Mouse (Mus musculus) liver, adult 2 months (tissue): Measurements from ENCODE around the gene Dnaaf5. TPM values are rescaled to one million over a fixed set of nuclear protein-coding genes. Genes with fewer than 3 reads are reported as not detected.

Source experiments
- DNase-seq: peaks from one replicate; pipeline ENCODE4 v3.0.0-alpha.2; 2011; ENCODE audit warnings: low read depth, low spot score; ENCODE audit errors: extremely low read depth
- H3K27ac ChIP-seq: fragments of 200-500 bp; replicated peaks from 2 replicates; pipeline ENCODE4 v1.5.1; 2012; ENCODE audit warnings: low read depth, mild to moderate bottlenecking, control low read depth, inconsistent platforms, low read length; ENCODE audit not compliant: insufficient read depth
- H3K27me3 ChIP-seq: fragments of 200-500 bp; 2 replicates; pipeline ENCODE4 v1.6.1; 2012; ENCODE audit warnings: mild to moderate bottlenecking, moderate library complexity, low read length, inconsistent platforms; ENCODE audit not compliant: control insufficient read depth, insufficient read depth
- H3K36me3 ChIP-seq: fragments of 200-500 bp; 2 replicates; pipeline ENCODE4 v1.6.1; 2012; ENCODE audit warnings: low read length, inconsistent platforms; ENCODE audit not compliant: control insufficient read depth, insufficient read depth
- H3K4me1 ChIP-seq: fragments of 200-500 bp; 2 replicates; pipeline ENCODE4 v1.6.1; 2011; ENCODE audit warnings: low read length; ENCODE audit not compliant: control insufficient read depth, insufficient read depth
- H3K4me3 ChIP-seq: fragments of 200-500 bp; 2 replicates; pipeline ENCODE4 v1.5.1; 2011; ENCODE audit warnings: low read depth, mild to moderate bottlenecking, control low read depth, low read length, moderate library complexity; ENCODE audit not compliant: insufficient read depth
- H3K79me2 ChIP-seq: fragments of 200-500 bp; 2 replicates; pipeline ENCODE4 v1.6.1; 2012; ENCODE audit warnings: inconsistent platforms, mild to moderate bottlenecking, low read length, moderate library complexity; ENCODE audit not compliant: control insufficient read depth, insufficient read depth
- H3K9ac ChIP-seq: fragments of 200-500 bp; 2 replicates; pipeline ENCODE4 v1.6.1; 2012; ENCODE audit warnings: low read depth, mild to moderate bottlenecking, control low read depth, inconsistent platforms, low read length
- CTCF ChIP-seq: fragments of 200-500 bp; IDR thresholded peaks from 2 replicates; pipeline ENCODE4 v1.5.1; 2011; ENCODE audit warnings: low read depth, low read length, control low read depth
- POLR2A ChIP-seq: fragments of 200-500 bp; IDR thresholded peaks from 2 replicates; pipeline ENCODE4 v1.6.1; 2011; ENCODE audit warnings: low read length, control low read depth; ENCODE audit not compliant: insufficient read depth; ENCODE audit errors: extremely low read depth
- WGBS: fragments of 180-500 bp; shearing (Covaris S2); methylation state at CpG from one replicate; pipeline ENCODE4 v1.1.7; 2018; 5-methylcytosine and 5-hydroxymethylcytosine counted together
- polyA plus RNA-seq: library from polyadenylated mRNA; depleted of rRNA; stranded (reverse); fragments of >200 nt; gene quantifications from 2 replicates; pipeline ENCODE4 v1.2.3, GENCODE M21; 2012
- total RNA-seq: library from RNA; depleted of rRNA; stranded (reverse); fragments of >200 nt; gene quantifications from 2 replicates; pipeline ENCODE4 v1.2.3, GENCODE M21; 2014

Dnaaf5 gene
- total and polyA plus RNA-seq, 2 experiments, result 2.7 to 8.1 TPM

DNA sequence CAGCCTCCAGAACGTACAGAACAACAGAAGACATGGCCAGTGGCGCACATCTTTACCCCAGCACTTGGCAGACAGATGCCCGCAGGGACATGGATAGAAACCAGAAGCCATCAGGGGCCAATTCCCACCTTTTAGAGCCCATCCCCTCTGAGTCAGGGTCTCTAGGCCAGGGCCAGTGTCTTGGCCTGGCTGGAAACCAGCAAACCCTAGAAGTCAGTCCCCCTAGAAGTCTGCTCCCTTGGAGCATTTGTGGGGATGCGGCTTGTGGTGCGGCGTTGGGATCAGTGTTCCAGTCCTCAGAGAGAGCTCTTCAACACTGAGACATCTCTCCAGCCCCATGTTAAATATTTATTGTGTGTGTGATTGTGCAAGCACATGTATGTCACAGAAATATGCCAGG is 12.8 kb upstream of the Dnaaf5 start:
- no peaks in the 10 kb centered on the region for H3K27me3 ChIP-seq
- H3K4me1 ChIP-seq, result no peaks in the 10 kb centered on the region
- WGBS, result 84% methylated on average over 6 of the region's 6 CpGs
- H3K79me2 ChIP-seq, result no peaks in the 10 kb centered on the region
- no peak overlapping the region for H3K9ac ChIP-seq
- no peaks in the 10 kb centered on the region for H3K36me3 ChIP-seq
- H3K4me3 ChIP-seq, result no peak overlapping the region
- no peak overlapping the region for H3K27ac ChIP-seq
- TF ChIP-seq CTCF, result no peak
- TF ChIP-seq POLR2A, result no peak
- no peak for DNase-seq

- Histone ChIP-seq H3K9ac (no peak overlapping the region), H3K4me3 (no peak overlapping the region), H3K27ac (no peak overlapping the region), H3K79me2 (no peaks in the 10 kb centered on the region), H3K36me3 (no peaks in the 10 kb centered on the region), H3K4me1 (no peaks in the 10 kb centered on the region), H3K27me3 (no peaks in the 10 kb centered on the region)
- no peak for TF ChIP-seq POLR2A
- no peak for TF ChIP-seq CTCF
- DNase-seq, result no peak
- WGBS, result 74% methylated on average over 12 of the region's 12 CpGs
Measured at GRCm38 (mm10) chr5:139138261-139138925, 11.6 kb upstream of the Dnaaf5 start.

GRCm38 (mm10) chr5:139138926-139139472 is 11.0 kb upstream of the Dnaaf5 start:
- Histone ChIP-seq H3K9ac (no peak overlapping the region), H3K27ac (no peak overlapping the region), H3K36me3 (no peaks in the 10 kb centered on the region), H3K4me3 (no peak overlapping the region), H3K79me2 (no peaks in the 10 kb centered on the region), H3K27me3 (no peaks in the 10 kb centered on the region), H3K4me1 (no peaks in the 10 kb centered on the region)
- DNase-seq, result no peak
- TF ChIP-seq POLR2A (no peak), CTCF (no peak)
- WGBS, result 89% methylated on average over 8 of the region's 8 CpGs

GRCm38 (mm10) chr5:139140589-139140988 is 9.4 kb upstream of the Dnaaf5 start:
- 79% methylated on average over 9 of the region's 9 CpGs for WGBS
- TF ChIP-seq CTCF (no peak), POLR2A (no peak)
- no peak overlapping the region for H3K27ac ChIP-seq
- no peak overlapping the region for H3K9ac ChIP-seq
- no peaks in the 10 kb centered on the region for H3K27me3 ChIP-seq
- no peak for DNase-seq
- H3K4me1 ChIP-seq, result no peaks in the 10 kb centered on the region
- no peaks in the 10 kb centered on the region for H3K36me3 ChIP-seq
- H3K79me2 ChIP-seq, result no peaks in the 10 kb centered on the region
- H3K4me3 ChIP-seq, result no peak overlapping the region

GRCm38 (mm10) chr5:139141326-139141725 is 8.7 kb upstream of the Dnaaf5 start:
- Histone ChIP-seq H3K9ac (no peak overlapping the region), H3K4me1 (no peaks in the 10 kb centered on the region), H3K27me3 (no peaks in the 10 kb centered on the region), H3K27ac (no peak overlapping the region), H3K36me3 (no peaks in the 10 kb centered on the region), H3K4me3 (no peak overlapping the region), H3K79me2 (no peaks in the 10 kb centered on the region)
- no peak for DNase-seq
- TF ChIP-seq POLR2A (no peak), CTCF (no peak)
- 65% methylated on average over 5 of the region's 5 CpGs for WGBS

GRCm38 (mm10) chr5:139143890-139144289 is 6.1 kb upstream of the Dnaaf5 start:
- no peak for DNase-seq
- no peaks in the 10 kb centered on the region for H3K36me3 ChIP-seq
- TF ChIP-seq CTCF, result no peak
- no peak for TF ChIP-seq POLR2A
- H3K4me1 ChIP-seq, result no peaks in the 10 kb centered on the region
- H3K27me3 ChIP-seq, result no peaks in the 10 kb centered on the region
- no peak overlapping the region for H3K9ac ChIP-seq
- WGBS, result 74% methylated on average over 3 of the region's 3 CpGs
- H3K79me2 ChIP-seq, result no peaks in the 10 kb centered on the region
- no peak overlapping the region for H3K4me3 ChIP-seq
- H3K27ac ChIP-seq, result no peak overlapping the region
